Mouse (Mus musculus): ENCODE data around the gene Stim1.

Stim1 gene

GRCm38 (mm10) chr7:102302471-102302870 is 34.9 kb downstream of the Stim1 start:
- DNase-seq (ENCODE audit: low read depth, low spot score) = no peak

- no peak for DNase-seq (ENCODE audit: low read depth, low spot score)
Measured at GRCm38 (mm10) chr7:102305596-102305995, 38.0 kb downstream of the Stim1 start.

GRCm38 (mm10) chr7:102310266-102310665 is 42.7 kb downstream of the Stim1 start:
- DNase-seq (ENCODE audit: low read depth, low spot score) = no peak

GRCm38 (mm10) chr7:102310821-102311220 is 43.2 kb downstream of the Stim1 start:
- no peak for DNase-seq (ENCODE audit: low read depth, low spot score)

DNA sequence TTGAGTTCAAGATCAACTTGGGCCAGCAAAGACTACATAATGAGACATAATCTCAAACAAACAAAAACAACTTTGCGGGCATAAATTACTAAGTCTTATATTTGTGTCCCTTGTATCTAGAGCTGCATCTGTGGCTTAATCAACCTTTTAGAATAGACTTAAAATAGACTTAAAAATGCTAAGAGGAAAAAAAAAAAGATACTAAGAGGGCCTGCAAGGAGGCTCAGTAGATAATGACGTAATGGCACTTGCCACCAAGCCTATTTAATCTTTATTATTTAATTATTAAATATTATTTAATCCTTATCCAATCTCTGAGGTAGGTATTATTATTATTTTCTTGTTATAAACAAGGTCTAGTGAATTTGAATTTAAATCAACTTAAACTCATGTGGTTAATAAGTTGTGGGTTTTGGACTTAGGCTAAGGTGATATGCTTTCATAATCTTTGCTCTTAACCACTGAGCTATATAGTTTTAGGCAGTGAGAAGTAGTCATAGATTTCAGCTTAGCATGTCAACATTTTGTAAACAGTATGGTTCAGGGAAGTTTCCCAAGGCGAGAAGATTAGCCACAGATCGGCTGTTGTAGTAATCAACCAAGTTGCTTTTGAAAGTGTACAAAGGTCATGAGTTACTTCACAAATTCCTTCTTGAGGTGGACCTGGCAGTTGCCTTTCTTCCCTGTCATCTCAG is 45.4 kb downstream of the Stim1 start:
- no peak for DNase-seq (ENCODE audit: low read depth, low spot score)

GRCm38 (mm10) chr7:102313535-102313863 is 45.9 kb downstream of the Stim1 start:
- DNase-seq (ENCODE audit: low read depth, low spot score) = no peak

GRCm38 (mm10) chr7:102314107-102314506 is 46.5 kb downstream of the Stim1 start:
- no peak for DNase-seq (ENCODE audit: low read depth, low spot score)

DNA sequence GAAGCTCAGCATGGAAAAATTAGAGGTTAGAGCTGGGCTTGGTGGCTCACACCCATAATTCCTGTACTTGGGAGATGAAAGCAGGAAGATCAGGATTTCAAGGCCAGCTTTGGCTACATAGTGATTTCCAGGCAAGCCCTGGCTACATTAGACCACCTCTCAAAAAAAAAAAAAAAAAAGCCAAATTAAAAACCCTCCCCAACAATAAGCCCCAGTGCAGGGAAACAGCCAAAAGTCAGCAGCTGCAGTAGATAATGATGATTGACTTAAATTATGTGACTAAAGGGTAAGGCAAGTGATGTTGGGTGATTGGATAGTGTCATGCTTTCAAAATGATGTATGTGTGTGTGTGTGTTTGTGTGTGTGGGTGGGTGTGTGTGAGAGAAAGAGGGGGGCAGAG is 47.3 kb downstream of the Stim1 start:
- DNase-seq (ENCODE audit: low read depth, low spot score) = no peak

DNA sequence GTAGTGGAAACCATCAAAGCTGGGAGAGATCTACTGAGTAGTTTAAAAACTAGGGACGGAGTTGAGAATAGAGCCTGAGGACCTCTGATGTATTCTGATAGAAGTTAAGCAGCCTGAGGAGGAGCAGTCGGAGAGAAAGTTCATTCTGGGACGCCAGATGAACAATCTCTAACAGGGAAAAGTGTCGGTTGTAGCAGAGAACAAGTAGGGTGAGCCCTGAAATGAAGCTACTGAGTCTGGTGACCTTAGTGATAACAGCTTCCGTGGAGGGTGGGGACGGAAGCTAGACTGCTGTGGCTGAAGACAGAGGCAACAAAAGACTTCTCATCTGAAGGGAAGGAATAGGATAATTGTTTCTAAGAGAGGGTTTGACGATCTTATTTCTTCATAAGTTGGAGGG is 47.8 kb downstream of the Stim1 start:
- DNase-seq (ENCODE audit: low read depth, low spot score) = peak; percentile 44

- DNase-seq (ENCODE audit: low read depth, low spot score) = peak; percentile 59
Measured at GRCm38 (mm10) chr7:102317583-102318168, 50.1 kb downstream of the Stim1 start.

- DNase-seq (ENCODE audit: low read depth, low spot score) = peak; percentile 82
Measured at GRCm38 (mm10) chr7:102322137-102322536, 54.5 kb downstream of the Stim1 start.

- DNase-seq (ENCODE audit: low read depth, low spot score) = peak; percentile 40
Measured at GRCm38 (mm10) chr7:102326323-102326722, 58.7 kb downstream of the Stim1 start.

DNA sequence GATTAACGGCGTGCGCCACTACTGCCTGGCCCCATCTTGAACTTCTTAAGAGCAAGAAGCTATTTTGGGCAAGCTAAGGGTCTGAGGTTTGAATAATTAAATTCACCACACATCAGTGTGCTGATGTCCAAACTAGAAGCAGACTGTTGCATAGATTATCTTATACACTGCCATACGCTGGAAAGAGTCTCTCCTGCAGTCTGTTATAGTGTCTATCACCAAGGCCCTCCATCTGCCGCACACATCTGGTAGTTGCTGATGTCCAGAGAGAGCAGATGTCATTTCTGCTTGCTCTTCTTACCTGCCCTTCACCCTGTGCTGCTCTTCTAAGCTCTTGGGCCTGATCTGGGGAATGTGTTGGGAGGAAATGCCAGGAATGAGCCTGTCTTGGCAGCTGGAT is 62.7 kb downstream of the Stim1 start:
- no peak for DNase-seq (ENCODE audit: low read depth, low spot score)

DNA sequence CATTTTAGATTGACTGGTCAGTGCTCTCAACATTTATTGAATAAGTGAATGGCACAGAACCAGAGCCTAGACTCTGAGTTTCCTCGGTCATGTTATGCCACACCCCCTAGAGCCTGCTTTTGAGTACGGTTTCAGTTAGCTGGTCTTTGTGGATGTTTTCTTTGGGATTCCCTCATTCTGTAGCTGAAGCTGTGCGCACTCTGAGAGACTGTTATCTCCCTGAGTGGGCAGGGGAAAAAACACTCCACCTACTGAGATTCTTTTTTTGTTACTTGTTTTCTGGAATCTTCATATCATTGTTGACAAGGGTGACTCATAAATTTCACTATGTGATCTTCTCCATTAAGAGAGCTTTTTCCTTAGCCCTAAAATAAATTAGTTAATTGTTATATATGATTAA is 63.9 kb downstream of the Stim1 start:
- no peak for DNase-seq (ENCODE audit: low read depth, low spot score)

GRCm38 (mm10) chr7:102333741-102334140 is 66.1 kb downstream of the Stim1 start:
- DNase-seq (ENCODE audit: low read depth, low spot score) = no peak

- no peak for DNase-seq (ENCODE audit: low read depth, low spot score)
Measured at GRCm38 (mm10) chr7:102337326-102337725, 69.7 kb downstream of the Stim1 start.

GRCm38 (mm10) chr7:102337898-102338297 is 70.3 kb downstream of the Stim1 start:
- DNase-seq (ENCODE audit: low read depth, low spot score) = peak; percentile 87

DNA sequence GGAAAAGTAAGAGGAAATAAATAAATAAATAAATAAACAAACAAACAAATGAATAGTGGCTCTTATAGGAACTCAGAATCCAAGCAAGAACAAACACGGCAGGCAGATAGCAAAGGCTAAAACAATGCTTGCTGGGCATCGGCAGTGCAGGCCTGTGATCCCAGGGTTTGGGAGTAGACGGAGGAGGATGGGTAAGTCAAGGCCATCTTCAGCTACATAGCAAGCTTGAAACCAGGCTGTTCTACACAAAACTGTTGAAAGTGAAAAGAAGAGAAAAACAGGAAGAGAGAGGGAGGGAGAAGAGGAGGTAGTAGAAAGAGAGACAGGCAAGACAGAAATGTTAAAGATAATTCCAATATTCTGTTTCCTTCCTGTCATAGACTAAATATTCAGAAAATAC is 71.3 kb downstream of the Stim1 start:
- no peak for DNase-seq (ENCODE audit: low read depth, low spot score)

- DNase-seq (ENCODE audit: low read depth, low spot score) = no peak
Measured at GRCm38 (mm10) chr7:102345893-102346292, 78.3 kb downstream of the Stim1 start.

- DNase-seq (ENCODE audit: low read depth, low spot score) = peak; percentile 51
Measured at GRCm38 (mm10) chr7:102347327-102347726, 79.7 kb downstream of the Stim1 start.

GRCm38 (mm10) chr7:102348681-102349080 is 81.1 kb downstream of the Stim1 start:
- no peak for DNase-seq (ENCODE audit: low read depth, low spot score)

GRCm38 (mm10) chr7:102349236-102349635 is 81.6 kb downstream of the Stim1 start:
- DNase-seq (ENCODE audit: low read depth, low spot score) = no peak

DNA sequence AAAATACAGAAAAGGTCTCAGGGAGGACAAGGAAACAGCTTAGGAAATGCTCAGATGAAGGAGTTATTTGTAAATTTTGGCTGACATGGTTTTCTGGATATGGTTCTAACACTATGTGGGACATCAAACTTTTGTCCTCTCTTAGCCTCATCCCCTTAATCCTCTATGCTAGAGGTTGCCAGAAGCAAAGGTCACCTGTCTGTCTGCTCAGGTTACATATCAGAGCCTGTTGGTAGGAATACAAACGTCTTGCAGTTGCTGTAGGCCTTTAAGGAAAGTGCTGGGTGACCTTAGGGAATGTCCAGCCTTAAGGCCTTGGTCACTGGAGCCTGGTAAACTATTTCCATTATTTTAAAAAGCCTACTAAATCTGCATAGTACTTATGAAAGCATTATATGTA is 85.8 kb downstream of the Stim1 start:
- DNase-seq (ENCODE audit: low read depth, low spot score) = no peak

GRCm38 (mm10) chr7:102358124-102358523 is 90.5 kb downstream of the Stim1 start:
- DNase-seq (ENCODE audit: low read depth, low spot score) = no peak
